ENCODE assay signal across 18 mouse cellular contexts in genomic region chr17:84787477-84787876, GRCm38 (mm10). TPM values are rescaled to one million over a fixed set of nuclear protein-coding genes. Genes with fewer than 3 reads are reported as not detected.
DNase-seq lines count a peak whose midpoint lies in the region; ATAC-seq and TF ChIP-seq lines count a peak whose summit lies in the region.
"Had no signal": no experiment of that assay in that cellular context is flagged by ENCODE, and none has a peak within 500 bp of the region (broad histone marks: within the 10 kb centered on the region; RNA-seq: fewer than 3 reads in every experiment).

No protein-coding gene starts in this region.

- H3K36me3 ChIP-seq in heart, embryonic 10.5 days = peaks cover 38% of the 10 kb centered on the region
- H3K36me3 ChIP-seq in liver, adult 2 months (ENCODE audit: control insufficient read depth, insufficient read depth, low read length) = peaks cover 2% of the 10 kb centered on the region; the same call in 1 of the 2 replicates
- H3K36me3 ChIP-seq in liver, embryonic 15.5 days (replicated peaks) = peaks cover 42% of the 10 kb centered on the region
- H3K36me3 ChIP-seq: hindbrain, embryonic 15.5 days had no signal

- H3K9me3 ChIP-seq in heart, embryonic 10.5 days = no peaks in the 10 kb centered on the region
- no peaks in the 10 kb centered on the region for H3K9me3 ChIP-seq in liver, embryonic 15.5 days (replicated peaks)
- H3K9me3 ChIP-seq: embryonic facial prominence, embryonic 13.5 days; forebrain, embryonic 12.5 days; heart, embryonic 12.5 days; hindbrain, embryonic 15.5 days had no signal

- TF ChIP-seq POLR2A in liver, adult 2 months (IDR thresholded peaks at IDR 0.05; ENCODE audit: extremely low read depth, insufficient read depth, low read length) = no peak

- no peak for ATAC-seq in liver, embryonic 15.5 days (ENCODE audit: insufficient read depth)
- ATAC-seq: forebrain, embryonic 16.5 days had no signal

- H3K9ac ChIP-seq in liver, adult 2 months (ENCODE audit: low read depth, low read length) = peak overlapping the region; percentile 1
- H3K9ac ChIP-seq in liver, embryonic 15.5 days = no peak overlapping the region
- H3K9ac ChIP-seq: embryonic facial prominence, embryonic 13.5 days; forebrain, embryonic 12.5 days; heart, embryonic 12.5 days; hindbrain, embryonic 15.5 days had no signal

- intact Hi-C loops in gastrocnemius, postnatal 36 days (cut with DNase I) = no loop called here

- no peak for TF ChIP-seq CTCF in liver, adult 2 months (IDR thresholded peaks at IDR 0.05; ENCODE audit: low read depth, low read length)

- 85% methylated on average over 11 of the region's 11 CpGs for WGBS in heart, embryonic 10.5 days
- 57% methylated on average over 11 of the region's 11 CpGs for WGBS in liver, adult 2 months
- WGBS in liver, embryonic 15.5 days (ENCODE audit: insufficient replicate concordance) = 82% methylated on average over 11 of the region's 11 CpGs

- no peak overlapping the region for H3K4me3 ChIP-seq in heart, embryonic 10.5 days
- H3K4me3 ChIP-seq in liver, adult 2 months (ENCODE audit: insufficient read depth, low read depth, low read length) = no peak overlapping the region
- no peak overlapping the region for H3K4me3 ChIP-seq in liver, embryonic 15.5 days (replicated peaks)
- H3K4me3 ChIP-seq: embryonic facial prominence, embryonic 13.5 days; forebrain, embryonic 12.5 days; heart, embryonic 12.5 days; hindbrain, embryonic 15.5 days had no signal

- peak; percentile 55 for DNase-seq in heart, embryonic 10.5 days (ENCODE audit: low spot score)
- DNase-seq in heart, postnatal 4 days = no peak
- peak; percentile 47 for DNase-seq in liver, adult 2 months (ENCODE audit: extremely low read depth, low read depth, low spot score)
- no peak for DNase-seq in liver
- no peak for DNase-seq in embryo, embryonic 9.5 days (ENCODE audit: extremely low spot score)
- DNase-seq in gastrocnemius, postnatal 36 days = no peak
- DNase-seq: adrenal gland, postnatal 10 days; cerebellum, adult 11 months; cerebellum, adult 8-10 months; cerebellum, postnatal 14 days; gastrocnemius, postnatal 14 days; heart, adult 18-20 months had no signal

- peaks cover 23% of the 10 kb centered on the region for H3K4me1 ChIP-seq in heart, embryonic 10.5 days
- peaks cover 27% of the 10 kb centered on the region for H3K4me1 ChIP-seq in liver, adult 2 months (ENCODE audit: control insufficient read depth, insufficient read depth, low read length)
- H3K4me1 ChIP-seq in liver, embryonic 15.5 days (replicated peaks) = peaks cover 59% of the 10 kb centered on the region

- no peaks in the 10 kb centered on the region for H3K27me3 ChIP-seq in heart, embryonic 10.5 days (ENCODE audit: insufficient read depth, poor library complexity, severe bottlenecking)
- no peaks in the 10 kb centered on the region for H3K27me3 ChIP-seq in liver, adult 2 months (ENCODE audit: control insufficient read depth, insufficient read depth, low read length)
- H3K27me3 ChIP-seq in liver, embryonic 15.5 days = no peaks in the 10 kb centered on the region
- H3K27me3 ChIP-seq: embryonic facial prominence, embryonic 13.5 days; forebrain, embryonic 12.5 days; heart, embryonic 12.5 days; hindbrain, embryonic 15.5 days had no signal

- peaks cover 51% of the 10 kb centered on the region for H3K79me2 ChIP-seq in liver, adult 2 months (ENCODE audit: control insufficient read depth, insufficient read depth, low read length)

- H3K27ac ChIP-seq in heart, embryonic 10.5 days = no peak overlapping the region
- peak overlapping the region; percentile 96 for H3K27ac ChIP-seq in liver, adult 2 months (replicated peaks; ENCODE audit: insufficient read depth, low read depth, low read length)
- H3K27ac ChIP-seq in liver, embryonic 15.5 days (replicated peaks) = peak overlapping the region; percentile 35
- H3K27ac ChIP-seq: embryonic facial prominence, embryonic 13.5 days; forebrain, embryonic 12.5 days; hindbrain, embryonic 15.5 days had no signal

- H3K4me2 ChIP-seq in liver, embryonic 15.5 days = no peak overlapping the region
- H3K4me2 ChIP-seq: embryonic facial prominence, embryonic 13.5 days; forebrain, embryonic 12.5 days; heart, embryonic 12.5 days; hindbrain, embryonic 15.5 days had no signal

RNA-seq across cellular contexts. Expression of gene Lrpprc, which starts 3.1 kb away (rescaled TPM):
- 61.6 and 76.6 TPM in 2 replicates for polyA plus RNA-seq in heart, embryonic 10.5 days (2016; fragmentation: Nextera tagmentation; extraction: Ambion mirVana)
- total RNA-seq in heart, postnatal 4 days (2021) = 100 to 1,000 TPM; 146 to 149 TPM
- total RNA-seq in liver, adult 2 months (2014; rRNA removed) = 101 and 103 TPM in 2 replicates
- 15.3 and 17.4 TPM in 2 replicates for polyA plus RNA-seq in liver, adult 2 months (2012; rRNA removed)
- polyA plus RNA-seq in liver, embryonic 15.5 days (2015; fragmentation: Nextera tagmentation; extraction: Ambion mirVana) = 35.6 and 37.9 TPM in 2 replicates
- 10 to 100 TPM; 64.4 to 68.6 TPM for total RNA-seq in gastrocnemius, postnatal 36 days (2021)

Comparison
In these comparisons a context has a peak if more than half of its experiments do, and no peak if none do; other contexts are left out.
1. DNase-seq: peak in heart, embryonic 10.5 days (single experiment) and liver, adult 2 months (single experiment); none in heart, postnatal 4 days (single experiment), liver (single experiment), embryo, embryonic 9.5 days (single experiment) and gastrocnemius, postnatal 36 days (0 of 2).